Mouse (Mus musculus): ENCODE measurements around the gene Slc1a1.

The Slc1a1 gene

GRCm38 (mm10) chr19:28917839-28918238, 83.0 kb downstream of the Slc1a1 start:
- H3K27me3 ChIP-seq (ENCODE audit: control insufficient read depth, insufficient read depth, low read length, poor library complexity, severe bottlenecking): no peaks in the 10 kb centered on the region
- DNase-seq (ENCODE audit: low read depth, low spot score): no peak
- no peaks in the 10 kb centered on the region for H3K36me3 ChIP-seq (ENCODE audit: control insufficient read depth, insufficient read depth, low read length, poor library complexity, severe bottlenecking)

DNA sequence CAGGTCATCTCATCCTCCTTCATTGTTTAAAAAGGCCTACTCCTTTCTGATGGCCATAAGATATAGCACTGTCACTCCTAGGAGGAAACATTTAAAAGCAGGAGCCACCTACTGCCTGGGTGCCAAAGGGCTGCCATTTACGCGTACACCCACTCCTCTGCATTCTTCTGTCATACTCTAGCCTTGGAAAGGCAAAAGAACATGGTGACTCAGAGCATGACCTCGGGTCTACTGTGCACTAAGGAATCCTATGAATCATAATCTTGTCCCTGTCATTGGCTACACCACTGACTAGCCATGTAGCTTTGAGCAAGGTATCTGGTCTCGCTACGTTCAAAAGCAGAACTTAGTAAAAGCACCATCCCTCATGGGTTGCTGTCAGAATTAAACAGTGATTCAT, 91.5 kb downstream of the Slc1a1 start:
- no peak for DNase-seq (ENCODE audit: low read depth, low spot score)

GRCm38 (mm10) chr19:28927396-28927795, 92.5 kb downstream of the Slc1a1 start:
- no peak for DNase-seq (ENCODE audit: low read depth, low spot score)
- Histone ChIP-seq H3K27me3 (ENCODE audit: control insufficient read depth, insufficient read depth, low read length, poor library complexity, severe bottlenecking) (no peaks in the 10 kb centered on the region), H3K36me3 (ENCODE audit: control insufficient read depth, insufficient read depth, low read length, poor library complexity, severe bottlenecking) (no peaks in the 10 kb centered on the region)

More for the DNA sequence above, 91.5 kb downstream of the Slc1a1 start:
- Histone ChIP-seq H3K36me3 (ENCODE audit: control insufficient read depth, insufficient read depth, low read length, poor library complexity, severe bottlenecking) (no peaks in the 10 kb centered on the region), H3K27me3 (ENCODE audit: control insufficient read depth, insufficient read depth, low read length, poor library complexity, severe bottlenecking) (no peaks in the 10 kb centered on the region)

- Histone ChIP-seq H3K27me3 (ENCODE audit: control insufficient read depth, insufficient read depth, low read length, poor library complexity, severe bottlenecking) (no peaks in the 10 kb centered on the region), H3K36me3 (ENCODE audit: control insufficient read depth, insufficient read depth, low read length, poor library complexity, severe bottlenecking) (no peaks in the 10 kb centered on the region)
- DNase-seq (ENCODE audit: low read depth, low spot score): no peak
These were observed 94.2 kb downstream of the Slc1a1 start for GRCm38 (mm10) chr19:28929034-28929433.

DNA sequence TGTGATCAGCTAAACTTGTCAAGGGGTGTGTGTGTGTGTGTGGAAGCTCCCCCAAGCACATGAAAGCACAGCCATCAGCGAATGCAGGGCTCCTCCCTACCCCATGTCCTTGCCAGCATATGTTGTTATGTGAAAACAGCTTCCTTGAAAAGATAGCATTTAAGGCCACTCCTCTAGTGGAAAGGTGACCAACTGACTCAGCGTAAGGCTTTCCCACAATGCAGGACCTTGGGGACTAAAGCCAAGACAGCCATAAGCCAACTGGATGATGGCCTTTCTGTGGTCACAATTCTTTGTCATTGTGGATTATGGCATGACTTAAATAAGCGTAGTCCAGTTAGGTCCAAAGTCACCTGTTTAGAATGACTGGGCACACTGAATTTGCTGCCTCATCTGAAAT, 100.0 kb downstream of the Slc1a1 start:
- Histone ChIP-seq H3K27me3 (ENCODE audit: control insufficient read depth, insufficient read depth, low read length, poor library complexity, severe bottlenecking) (no peaks in the 10 kb centered on the region), H3K36me3 (ENCODE audit: control insufficient read depth, insufficient read depth, low read length, poor library complexity, severe bottlenecking) (no peaks in the 10 kb centered on the region)
- DNase-seq (ENCODE audit: low read depth, low spot score): no peak

- no peaks in the 10 kb centered on the region for H3K36me3 ChIP-seq (ENCODE audit: control insufficient read depth, insufficient read depth, low read length, poor library complexity, severe bottlenecking)
- no peak for DNase-seq (ENCODE audit: low read depth, low spot score)
These were observed 105.5 kb downstream of the Slc1a1 start for GRCm38 (mm10) chr19:28940135-28940874.

GRCm38 (mm10) chr19:28941271-28941670, 106.4 kb downstream of the Slc1a1 start:
- DNase-seq (ENCODE audit: low read depth, low spot score): no peak
- Histone ChIP-seq H3K36me3 (ENCODE audit: control insufficient read depth, insufficient read depth, low read length, poor library complexity, severe bottlenecking) (no peaks in the 10 kb centered on the region), H3K27me3 (ENCODE audit: control insufficient read depth, insufficient read depth, low read length, poor library complexity, severe bottlenecking) (no peaks in the 10 kb centered on the region; the same call in 1 of the 2 replicates)

More at GRCm38 (mm10) chr19:28940135-28940874, 105.5 kb downstream of the Slc1a1 start:
- H3K27me3 ChIP-seq (ENCODE audit: control insufficient read depth, insufficient read depth, low read length, poor library complexity, severe bottlenecking): no peaks in the 10 kb centered on the region; the same call in 1 of the 2 replicates

DNA sequence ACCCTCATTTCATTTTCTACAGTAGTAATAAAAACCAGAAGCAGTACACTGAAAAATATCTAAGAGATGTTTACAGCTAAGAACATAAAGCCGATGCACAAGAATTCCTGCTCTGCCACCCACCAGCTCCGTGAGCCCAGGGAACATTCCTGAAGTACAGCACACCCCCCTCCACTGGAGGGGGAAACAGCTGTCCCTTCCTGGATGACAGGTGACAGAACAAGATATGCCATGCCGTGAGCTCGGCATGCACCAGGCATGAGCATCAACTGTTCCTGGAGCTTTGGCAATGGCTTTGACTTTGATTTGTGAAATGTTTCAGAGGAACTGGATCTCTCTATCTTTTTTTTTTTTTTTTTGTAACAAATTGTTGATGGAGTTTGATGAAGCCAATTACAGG, 111.9 kb downstream of the Slc1a1 start:
- no peaks in the 10 kb centered on the region; the same call in 1 of the 2 replicates for H3K27me3 ChIP-seq (ENCODE audit: control insufficient read depth, insufficient read depth, low read length, poor library complexity, severe bottlenecking)
- no peak for DNase-seq (ENCODE audit: low read depth, low spot score)
- no peaks in the 10 kb centered on the region for H3K36me3 ChIP-seq (ENCODE audit: control insufficient read depth, insufficient read depth, low read length, poor library complexity, severe bottlenecking)

GRCm38 (mm10) chr19:28947311-28947710, 112.5 kb downstream of the Slc1a1 start:
- no peak for DNase-seq (ENCODE audit: low read depth, low spot score)
- Histone ChIP-seq H3K27me3 (ENCODE audit: control insufficient read depth, insufficient read depth, low read length, poor library complexity, severe bottlenecking) (no peaks in the 10 kb centered on the region; the same call in 1 of the 2 replicates), H3K36me3 (ENCODE audit: control insufficient read depth, insufficient read depth, low read length, poor library complexity, severe bottlenecking) (no peaks in the 10 kb centered on the region)

DNA sequence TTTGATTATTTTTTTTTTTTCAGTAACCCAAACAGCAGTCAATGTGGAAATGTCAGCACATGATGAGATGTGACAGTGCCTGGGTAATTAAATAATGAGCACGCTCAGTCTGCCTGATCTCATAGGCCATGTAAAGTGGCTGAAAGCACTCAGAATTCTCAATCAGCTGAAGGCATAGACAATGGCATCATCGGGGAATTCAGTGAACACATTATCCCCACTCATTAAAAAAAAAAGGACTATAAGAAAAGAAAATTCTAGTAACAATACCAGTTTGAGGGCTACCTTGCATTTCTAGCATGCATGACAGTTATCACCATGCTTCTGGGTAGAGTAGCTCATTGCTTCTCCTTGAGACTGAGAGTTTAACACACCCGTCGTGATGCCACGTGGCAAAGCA, 116.4 kb downstream of the Slc1a1 start:
- Histone ChIP-seq H3K27me3 (ENCODE audit: control insufficient read depth, insufficient read depth, low read length, poor library complexity, severe bottlenecking) (no peaks in the 10 kb centered on the region), H3K36me3 (ENCODE audit: control insufficient read depth, insufficient read depth, low read length, poor library complexity, severe bottlenecking) (no peaks in the 10 kb centered on the region)
- no peak for DNase-seq (ENCODE audit: low read depth, low spot score)

GRCm38 (mm10) chr19:28963113-28963512, 128.3 kb downstream of the Slc1a1 start:
- DNase-seq (ENCODE audit: low read depth, low spot score): no peak

GRCm38 (mm10) chr19:28963513-28963841, 128.6 kb downstream of the Slc1a1 start:
- DNase-seq (ENCODE audit: low read depth, low spot score): no peak
- Histone ChIP-seq H3K27me3 (ENCODE audit: control insufficient read depth, insufficient read depth, low read length, poor library complexity, severe bottlenecking) (no peaks in the 10 kb centered on the region), H3K36me3 (ENCODE audit: control insufficient read depth, insufficient read depth, low read length, poor library complexity, severe bottlenecking) (no peaks in the 10 kb centered on the region)

More at GRCm38 (mm10) chr19:28963113-28963512, 128.3 kb downstream of the Slc1a1 start:
- H3K27me3 ChIP-seq (ENCODE audit: control insufficient read depth, insufficient read depth, low read length, poor library complexity, severe bottlenecking): no peaks in the 10 kb centered on the region
- H3K36me3 ChIP-seq (ENCODE audit: control insufficient read depth, insufficient read depth, low read length, poor library complexity, severe bottlenecking): no peaks in the 10 kb centered on the region

All from splenic B cell, adult 2 months (primary cell).